Mouse (Mus musculus) left cerebral cortex, adult 18-20 months (tissue): Measurements from ENCODE around the gene Rexo4. TPM values are rescaled to one million over a fixed set of nuclear protein-coding genes. Genes with fewer than 3 reads are reported as not detected.

Experiments
- DNase-seq, 2 experiments: peaks; one replicate each; pipeline ENCODE4 v3.0.0; 2021 to 2022; ENCODE audit warnings: low spot score in 2 of 2, mixed read lengths in 1 of 2
- total RNA-seq, 2 experiments: library from RNA; stranded (reverse); gene quantifications; 2 replicates each; pipeline ENCODE4 v1.2.3; 2021

The Rexo4 gene
- total RNA-seq, 2 experiments from 2014 or later: 55.5 to 66.5 TPM

GRCm38 (mm10) chr2:26910994-26911765 is 53.0 kb downstream of the Rexo4 start:
- DNase-seq: peak; percentile 39 to 51

- DNase-seq: peak; percentile 100
These were observed 53.8 kb downstream of the Rexo4 start, which contains the start of the genes Med22 and Rpl7a for GRCm38 (mm10) chr2:26910124-26910993. Gene Med22, minus strand, starts transcription at chr2:26910677. Gene Rpl7a, plus strand, starts transcription at chr2:26910764.

GRCm38 (mm10) chr2:26909387-26909784 is 54.8 kb downstream of the Rexo4 start:
- no peak for DNase-seq

- no peak for DNase-seq
These were observed 55.3 kb downstream of the Rexo4 start for GRCm38 (mm10) chr2:26908710-26909386.

GRCm38 (mm10) chr2:26907109-26907508 is 57.1 kb downstream of the Rexo4 start:
- DNase-seq: no peak

- DNase-seq: no peak
These were observed 57.8 kb downstream of the Rexo4 start for GRCm38 (mm10) chr2:26906431-26906830.

GRCm38 (mm10) chr2:26905936-26906335 is 58.2 kb downstream of the Rexo4 start:
- no peak for DNase-seq

Other genes with a start within 250 kb of the Rexo4 start
- not detected for gene Abo, start 99.4 kb downstream of the Rexo4 start, total RNA-seq
- gene Surf6, start 61.5 kb downstream of the Rexo4 start, total RNA-seq: 10 to 100 TPM; 27.1 to 29.1 TPM
- 10 to 100 TPM; 42.5 to 49.2 TPM for gene Med22, start 53.7 kb downstream of the Rexo4 start, total RNA-seq
- gene Rpl7a, start 53.6 kb downstream of the Rexo4 start, total RNA-seq: 100 to 1,000 TPM; 228 to 233 TPM
- 10 to 100 TPM; 35.3 to 39.9 TPM for gene Surf2, start 48.0 kb downstream of the Rexo4 start, total RNA-seq
- 100 to 1,000 TPM; 106 to 118 TPM for gene Surf1, start 47.9 kb downstream of the Rexo4 start, total RNA-seq
- gene Surf4, start 30.5 kb downstream of the Rexo4 start, total RNA-seq: 10 to 100 TPM; 44.9 to 52.7 TPM
- not detected for gene Stkld1, start 30.3 kb downstream of the Rexo4 start, total RNA-seq
- gene Adamts13, start 9.0 kb upstream of the Rexo4 start, total RNA-seq: 1 to 10 TPM; 1.3 to 2.7 TPM
- 10 to 100 TPM; 46.8 to 47.0 TPM for gene Cacfd1, start 45.5 kb upstream of the Rexo4 start, total RNA-seq
- 10 to 100 TPM; 21.5 to 27.5 TPM for gene Slc2a6, start 63.6 kb upstream of the Rexo4 start, total RNA-seq
- under 1 TPM; 0.52 to 1.00 TPM for gene Mymk, start 107.8 kb upstream of the Rexo4 start, total RNA-seq
- gene Adamtsl2, start 115.0 kb upstream of the Rexo4 start, total RNA-seq: 10 to 100 TPM; 15.5 to 21.8 TPM
- 100 to 1,000 TPM in 1 of 2 experiments, 10 to 100 TPM in 1; 98.9 to 107 TPM for gene Fam163b, start 178.1 kb upstream of the Rexo4 start, total RNA-seq
- gene Dbh, start 200.8 kb upstream of the Rexo4 start, total RNA-seq: under 1 TPM; 0.23 to 0.26 TPM